Mouse (Mus musculus) kidney, adult 18-20 months (tissue): ENCODE measurements around the gene Traf3ip3.
A peak's percentile ranks its signal among the peaks of the same experiment; 100 is the strongest.

Experiments
- DNase-seq: peaks from one replicate; pipeline ENCODE4 v3.0.0; 2021

Gene Traf3ip3

DNA sequence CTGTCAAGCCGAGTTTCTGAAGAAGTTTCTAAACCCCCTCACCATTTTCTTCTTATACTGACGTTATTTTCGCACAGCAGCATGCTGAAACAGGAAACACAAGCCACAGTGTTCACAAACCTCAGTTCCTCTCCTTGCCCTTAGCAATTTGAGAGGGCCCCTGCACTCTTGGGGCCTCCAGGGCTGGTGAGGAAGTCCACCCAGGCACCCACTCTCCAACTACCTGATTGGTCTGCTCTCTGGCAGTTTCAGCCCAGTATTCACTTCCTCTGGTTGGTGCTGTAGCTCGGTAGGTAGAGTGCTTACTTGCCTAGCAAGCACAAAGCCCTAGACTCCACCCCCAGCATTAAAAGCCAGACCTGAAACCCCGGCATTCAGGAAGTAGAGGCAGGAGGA lies at the start of gene Traf3ip3:
Traf3ip3 (minus strand) TSS at position 321 of the 396 bp plus-strand sequence.
- DNase-seq, result no peak

DNA sequence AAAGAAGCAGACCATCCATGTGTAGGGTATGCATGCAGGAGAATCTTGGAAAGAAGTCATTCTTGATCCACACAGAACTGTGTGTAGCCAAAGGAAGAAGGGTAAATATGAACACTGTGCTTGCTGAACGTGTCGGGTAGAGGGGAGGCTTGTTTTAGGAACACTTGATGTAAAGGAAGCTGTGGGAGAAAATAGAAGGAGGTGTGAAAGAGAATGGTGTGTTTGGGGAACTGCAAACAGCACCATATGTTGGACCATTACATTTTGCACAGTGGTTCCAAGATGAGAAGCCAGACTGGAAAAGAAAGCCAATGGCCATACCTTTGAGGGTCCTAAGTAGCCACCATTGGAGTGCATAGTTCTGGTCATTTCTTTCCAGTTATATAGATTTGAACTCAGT lies 48.5 kb upstream of the Traf3ip3 start:
- no peak for DNase-seq

GRCm38 (mm10) chr1:193244235-193244634 lies 42.7 kb upstream of the Traf3ip3 start:
- no peak for DNase-seq

DNA sequence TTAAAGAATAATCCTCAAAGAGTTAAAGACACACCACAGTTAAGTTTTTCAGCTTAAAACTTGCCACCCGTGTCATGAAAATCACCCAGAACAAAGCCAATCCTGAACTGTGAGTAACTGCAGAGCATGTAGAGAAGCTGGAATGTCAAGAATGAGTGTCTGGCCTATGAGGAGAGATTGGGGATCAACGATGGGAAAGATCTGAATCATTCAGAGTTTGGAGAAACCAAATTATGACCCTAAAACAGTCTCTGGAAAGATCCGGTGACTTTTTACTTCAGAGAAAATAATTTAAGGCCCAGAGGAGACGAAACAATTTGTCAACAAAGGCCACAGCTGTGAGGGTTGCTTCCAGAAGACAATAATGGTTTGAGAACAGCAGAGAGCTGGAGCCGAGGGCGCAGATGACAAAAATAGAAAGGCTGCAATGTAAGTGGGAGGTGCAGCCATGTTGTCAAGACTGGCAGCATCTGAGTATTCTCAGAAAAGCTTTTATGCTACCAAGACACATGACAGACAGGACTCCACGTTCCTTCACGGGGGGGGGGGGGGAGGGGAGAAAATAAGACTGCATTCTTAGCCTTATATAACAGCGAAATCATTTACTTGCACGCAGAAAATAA lies 42.2 kb upstream of the Traf3ip3 start:
- DNase-seq, result no peak

DNA sequence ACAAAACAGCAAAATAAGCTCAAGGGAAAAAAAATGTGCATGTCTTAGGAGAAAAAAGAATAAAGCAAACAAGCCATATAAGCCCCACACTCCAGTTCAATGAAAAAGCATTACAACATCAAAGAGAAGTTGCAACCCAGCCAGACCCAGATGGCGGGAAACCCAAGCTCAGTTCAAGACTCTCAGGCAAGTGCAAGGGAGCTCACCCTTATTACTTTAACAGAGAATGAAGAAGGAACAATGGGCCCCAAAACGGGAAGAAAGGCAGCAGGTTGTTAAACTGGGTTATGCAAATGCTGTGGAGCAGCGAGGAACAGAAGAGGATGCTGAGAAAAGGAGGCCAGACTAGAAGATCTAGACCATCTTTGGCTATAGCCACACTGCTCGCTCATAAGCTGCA lies 41.4 kb upstream of the Traf3ip3 start:
- no peak for DNase-seq

- no peak for DNase-seq
Observed at GRCm38 (mm10) chr1:193242238-193242637, 40.7 kb upstream of the Traf3ip3 start.

GRCm38 (mm10) chr1:193241436-193241835 lies 39.9 kb upstream of the Traf3ip3 start:
- no peak for DNase-seq

GRCm38 (mm10) chr1:193238426-193238825 lies 36.9 kb upstream of the Traf3ip3 start:
- DNase-seq, result no peak

GRCm38 (mm10) chr1:193234930-193235329 lies 33.4 kb upstream of the Traf3ip3 start:
- DNase-seq, result no peak

DNA sequence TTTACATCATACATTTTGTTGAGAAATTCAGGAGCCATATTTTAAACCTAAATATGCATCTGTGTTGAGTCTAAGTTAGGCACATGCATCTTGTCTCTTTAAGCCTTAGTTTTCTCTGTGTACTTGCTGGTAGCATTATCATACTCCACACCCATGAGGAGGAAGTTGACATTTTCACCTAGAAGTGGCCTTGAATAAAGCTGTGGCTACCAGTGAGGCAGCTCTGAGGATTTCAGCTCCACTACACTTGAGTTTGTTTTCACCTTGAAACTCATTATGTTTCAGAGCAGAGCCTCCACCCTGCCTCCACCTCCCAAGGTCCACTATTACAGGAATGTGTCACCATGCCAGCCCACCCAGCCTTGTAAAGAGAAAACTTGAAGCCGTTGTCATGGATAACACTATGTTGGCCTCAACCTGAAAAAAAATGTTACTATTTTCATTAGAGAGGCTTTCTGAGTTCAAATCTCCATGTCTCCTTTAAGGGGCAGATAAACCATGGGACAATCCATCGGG lies 32.7 kb upstream of the Traf3ip3 start:
- DNase-seq, result no peak

GRCm38 (mm10) chr1:193232732-193233131 lies 31.2 kb upstream of the Traf3ip3 start:
- DNase-seq, result no peak

DNA sequence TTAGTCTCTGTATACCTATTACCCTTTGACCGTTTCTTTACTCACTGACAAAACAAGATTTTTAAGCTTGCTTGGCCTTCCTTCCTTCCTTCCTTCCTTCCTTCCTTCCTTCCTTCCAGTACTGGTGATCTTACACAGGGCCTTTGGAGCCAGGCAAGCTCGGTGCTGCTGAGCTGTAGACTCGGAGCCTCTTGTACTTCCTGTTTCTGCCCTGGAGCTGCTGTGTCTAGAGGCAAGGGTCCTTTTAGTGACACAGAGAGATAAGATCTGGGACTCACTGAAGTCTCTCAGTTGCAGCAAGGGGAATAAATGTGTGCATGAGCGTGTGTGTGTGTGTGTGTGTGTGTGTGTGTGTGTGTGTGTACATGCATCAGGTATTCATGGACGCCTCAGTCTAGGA lies 29.4 kb upstream of the Traf3ip3 start:
- DNase-seq, result no peak

- no peak for DNase-seq
Observed at GRCm38 (mm10) chr1:193230531-193230930, 29.0 kb upstream of the Traf3ip3 start.

DNA sequence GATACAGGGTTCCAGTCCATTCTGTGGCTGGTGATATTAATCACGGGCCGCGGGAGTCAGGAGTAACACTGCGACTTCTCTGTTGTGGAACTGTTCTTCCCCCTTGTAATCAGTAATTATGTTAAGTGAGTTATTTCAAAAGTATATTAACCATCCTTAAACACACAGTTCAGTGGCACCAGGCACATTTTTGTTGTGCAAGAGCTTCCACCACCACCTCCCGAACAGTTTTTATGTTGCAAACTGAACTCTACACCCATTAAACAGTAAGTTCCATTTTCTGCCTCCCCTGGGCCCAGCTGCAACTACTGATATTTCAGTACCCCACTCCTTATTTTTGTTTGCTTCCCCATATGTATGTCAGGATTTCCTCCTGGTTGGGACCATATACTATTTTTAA lies 28.1 kb upstream of the Traf3ip3 start:
- DNase-seq, result no peak

GRCm38 (mm10) chr1:193227537-193227936 lies 26.0 kb upstream of the Traf3ip3 start:
- DNase-seq, result no peak

DNA sequence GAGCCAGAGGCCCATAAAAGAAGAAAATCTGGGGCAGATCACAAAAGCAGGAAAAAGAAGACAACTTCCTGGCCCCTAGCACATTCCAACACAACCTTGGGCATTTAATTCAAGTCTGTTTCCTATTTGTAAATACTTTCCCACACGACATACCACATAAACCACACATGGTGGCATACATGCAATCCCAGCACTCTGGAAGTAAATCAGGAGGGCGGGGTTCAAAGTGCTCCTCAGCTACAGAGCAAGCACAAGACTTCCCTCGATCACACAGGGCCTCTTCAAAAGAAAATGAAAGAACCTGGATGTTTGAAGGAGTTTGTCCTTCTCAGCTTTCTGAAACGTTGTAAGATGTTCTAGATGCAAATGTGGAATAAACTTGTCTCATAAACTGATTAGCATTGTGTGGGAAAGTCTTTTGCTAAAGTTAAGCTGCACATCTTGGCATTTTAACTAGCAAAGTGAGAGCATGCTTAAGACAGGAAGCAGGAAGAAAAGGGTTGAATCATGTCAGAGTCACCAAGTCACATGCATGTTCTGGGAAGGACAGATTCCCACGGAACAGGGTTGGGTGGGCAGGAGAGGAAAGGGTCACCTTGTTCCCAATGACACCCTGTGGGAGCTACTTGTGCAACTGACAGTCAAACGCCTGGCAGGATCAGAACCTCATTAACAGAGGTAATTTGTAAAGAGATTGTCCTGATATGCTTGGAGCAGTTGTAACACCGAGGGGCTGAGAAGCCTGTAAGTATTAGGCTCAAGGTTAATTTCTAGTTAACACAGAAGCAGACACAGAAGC lies 25.4 kb upstream of the Traf3ip3 start:
- DNase-seq, result no peak

DNA sequence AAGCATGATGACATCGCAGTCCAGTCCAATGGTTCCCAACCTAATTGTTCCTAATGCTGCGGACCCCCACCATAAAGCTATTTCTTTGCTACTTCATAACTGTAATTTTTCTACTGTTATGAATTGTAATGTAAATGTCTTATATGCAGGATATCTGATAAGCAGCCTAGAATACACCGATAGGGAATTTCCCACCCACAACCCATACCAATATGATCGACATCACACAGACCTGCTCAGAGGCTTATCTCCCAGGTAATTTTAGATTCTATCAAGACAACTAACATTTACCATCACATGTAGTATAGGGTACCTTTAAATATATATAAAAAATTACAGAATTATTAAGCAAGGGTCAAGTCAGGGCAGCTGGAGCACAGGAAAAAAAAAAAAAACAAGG lies 24.6 kb upstream of the Traf3ip3 start:
- no peak for DNase-seq

DNA sequence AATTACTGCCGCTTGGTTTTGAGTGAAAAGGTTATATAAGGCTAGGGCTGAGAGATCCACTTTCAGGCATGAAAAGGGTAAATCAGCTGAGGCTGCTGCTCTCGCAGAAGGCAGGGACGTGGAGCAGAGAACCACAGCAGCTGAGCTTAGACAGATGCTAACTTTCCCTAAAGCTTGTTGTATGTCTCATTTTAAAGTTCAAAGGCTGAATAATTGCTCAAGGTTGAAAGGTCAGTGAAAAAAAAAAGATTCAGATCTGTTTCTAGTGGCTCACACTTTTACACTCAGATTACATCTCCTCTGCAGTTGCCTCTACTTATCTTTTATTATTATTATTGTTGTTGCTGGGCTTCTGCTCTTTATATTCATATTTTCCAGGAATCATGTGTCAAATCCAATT lies 24.0 kb upstream of the Traf3ip3 start:
- no peak for DNase-seq

DNA sequence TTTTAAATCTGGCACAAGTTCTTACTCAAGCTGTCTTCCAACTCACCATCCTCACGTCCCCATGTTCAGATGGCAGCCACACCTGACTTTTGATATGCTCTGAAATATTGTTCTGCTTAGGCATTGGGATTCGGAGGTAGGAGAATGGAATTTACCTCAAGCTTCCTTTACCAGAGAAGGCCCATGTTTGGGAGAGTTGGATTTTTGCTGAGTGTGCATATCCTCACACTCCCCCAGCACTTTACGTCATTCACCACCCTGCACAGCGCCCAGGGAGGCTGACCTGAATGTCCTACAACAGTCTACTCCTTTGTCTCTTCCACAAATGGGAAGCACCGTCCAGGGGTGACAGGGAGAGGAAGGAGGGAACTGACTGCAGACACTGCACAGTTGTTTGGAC lies 18.9 kb upstream of the Traf3ip3 start:
- DNase-seq, result no peak

DNA sequence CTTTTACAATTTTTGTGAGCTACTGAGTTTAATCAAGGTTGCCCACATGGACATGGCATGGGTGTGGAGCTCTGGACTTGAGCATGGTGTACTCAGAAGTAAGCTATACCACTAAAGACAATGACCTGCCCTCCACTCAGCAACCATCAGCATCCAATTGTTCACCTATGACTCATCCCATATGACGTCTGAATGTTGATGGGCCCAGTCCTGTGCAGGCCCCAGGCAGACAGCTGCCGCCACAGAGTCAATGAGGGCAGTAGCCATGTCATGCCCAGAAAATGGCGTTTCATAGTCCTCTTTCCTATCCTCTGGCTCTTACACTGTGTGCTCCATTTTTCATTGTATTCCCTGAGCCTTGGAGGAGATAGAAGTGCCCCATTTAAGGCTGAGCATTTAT lies 14.5 kb upstream of the Traf3ip3 start:
- DNase-seq, result no peak

- DNase-seq, result no peak
Observed at GRCm38 (mm10) chr1:193214053-193214452, 12.6 kb upstream of the Traf3ip3 start.

DNA sequence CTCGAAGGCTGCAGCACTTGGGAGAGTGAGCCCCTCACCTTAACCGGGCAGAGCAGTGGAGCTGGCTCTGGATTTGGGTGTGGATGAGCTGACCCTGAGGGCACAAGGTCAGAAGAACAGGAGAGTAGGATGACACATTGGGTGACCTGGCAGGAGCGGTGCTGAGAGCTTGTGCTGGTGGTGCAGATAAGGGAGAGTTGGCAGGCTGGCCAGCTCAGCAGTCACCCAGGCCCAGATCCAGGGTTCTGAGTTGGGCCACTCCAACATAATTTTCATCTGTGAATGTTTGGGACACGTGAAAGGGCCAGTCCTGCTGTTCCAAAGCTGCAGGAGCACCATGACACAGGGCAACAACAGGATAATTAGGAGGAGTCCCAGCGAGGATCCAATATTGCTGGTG lies 9.9 kb upstream of the Traf3ip3 start:
- no peak for DNase-seq

DNA sequence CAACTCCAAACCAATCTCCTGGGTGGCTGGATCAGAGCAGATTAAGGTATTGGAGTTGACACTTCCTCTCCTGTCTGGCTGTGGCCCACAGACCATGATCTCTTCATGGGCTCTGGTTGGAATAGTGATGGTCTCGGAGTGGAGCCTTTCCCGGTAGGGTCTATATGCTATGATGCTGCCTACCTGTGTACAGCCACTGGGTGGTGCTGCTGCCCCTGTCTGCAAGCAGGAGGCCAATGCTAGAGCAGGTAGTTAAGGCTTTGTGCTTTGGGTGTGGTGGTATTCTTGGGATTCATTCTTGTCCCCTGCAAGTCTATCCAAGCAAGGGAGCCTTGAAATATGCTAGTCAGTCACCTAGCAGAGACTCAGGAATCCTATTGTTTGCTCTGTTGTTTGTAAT lies 6.7 kb upstream of the Traf3ip3 start:
- DNase-seq, result peak; percentile 74

- DNase-seq, result no peak
Observed at GRCm38 (mm10) chr1:193207503-193207902, 6.0 kb upstream of the Traf3ip3 start, which contains the start of gene Lamb3. Lamb3 (plus strand) TSS chr1:193207699.
